Mouse (Mus musculus) heart, adult 18-20 months (tissue): ENCODE measurements around the gene Cd300ld2. TPM values are rescaled to one million over a fixed set of nuclear protein-coding genes. Genes with fewer than 3 reads are reported as not detected.

Experiments
- total RNA-seq, 2 experiments: library from RNA; stranded (reverse); gene quantifications; 2 replicates each; pipeline ENCODE4 v1.2.3; 2021

The Cd300ld2 gene
- total RNA-seq, 2 experiments from 2014 or later = not detected

Other genes starting within 250 kb of the Cd300ld2 start
- gene Btbd17, start 220.2 kb downstream of the Cd300ld2 start, total RNA-seq = not detected
- gene Gpr142, start 217.3 kb downstream of the Cd300ld2 start, total RNA-seq = not detected
- 1 to 10 TPM; 5.1 to 7.5 TPM for gene Gprc5c, start 165.0 kb downstream of the Cd300ld2 start, total RNA-seq
- under 1 TPM; 0.62 to 0.98 TPM for gene Cd300a, start 126.2 kb downstream of the Cd300ld2 start, total RNA-seq
- under 1 TPM; 0.23 to 0.40 TPM for gene Cd300lb, start 81.8 kb downstream of the Cd300ld2 start, total RNA-seq
- not detected for gene Cd300c, start 47.0 kb downstream of the Cd300ld2 start, total RNA-seq
- gene Cd300ld, start 26.3 kb downstream of the Cd300ld2 start, total RNA-seq = 1 to 10 TPM in 1 of 2 experiments, under 1 TPM in 1; 0.95 to 1.7 TPM
- 1 to 10 TPM; 1.4 TPM for gene Cd300c2, start 14.3 kb downstream of the Cd300ld2 start, total RNA-seq
- under 1 TPM in 1 of 2 experiments, not detected in 1; 0.80 TPM for gene Cd300ld4, start 10.8 kb upstream of the Cd300ld2 start, total RNA-seq
- gene Cd300ld5, start 21.6 kb upstream of the Cd300ld2 start, total RNA-seq = 1 to 10 TPM; 4.8 to 5.6 TPM
- 10 to 100 TPM; 11.4 TPM for gene Cd300ld3, start 32.2 kb upstream of the Cd300ld2 start, total RNA-seq
- under 1 TPM; 0.25 to 0.39 TPM for gene Cd300e, start 46.0 kb upstream of the Cd300ld2 start, total RNA-seq
- gene Rab37, start 75.2 kb upstream of the Cd300ld2 start, total RNA-seq = 1 to 10 TPM in 1 of 2 experiments, under 1 TPM in 1; 0.50 to 1.2 TPM
- under 1 TPM in 1 of 2 experiments, not detected in 1; 0.36 TPM for gene Cd300lf, start 117.8 kb upstream of the Cd300ld2 start, total RNA-seq
- 1 to 10 TPM; 7.7 to 9.1 TPM for gene Slc9a3r1, start 147.1 kb upstream of the Cd300ld2 start, total RNA-seq
- gene Tmem104, start 171.3 kb upstream of the Cd300ld2 start, total RNA-seq = 10 to 100 TPM; 10.9 to 12.9 TPM
- gene Nat9, start 171.7 kb upstream of the Cd300ld2 start, total RNA-seq = 10 to 100 TPM; 20.7 to 25.1 TPM